In the genomic region with DNA sequence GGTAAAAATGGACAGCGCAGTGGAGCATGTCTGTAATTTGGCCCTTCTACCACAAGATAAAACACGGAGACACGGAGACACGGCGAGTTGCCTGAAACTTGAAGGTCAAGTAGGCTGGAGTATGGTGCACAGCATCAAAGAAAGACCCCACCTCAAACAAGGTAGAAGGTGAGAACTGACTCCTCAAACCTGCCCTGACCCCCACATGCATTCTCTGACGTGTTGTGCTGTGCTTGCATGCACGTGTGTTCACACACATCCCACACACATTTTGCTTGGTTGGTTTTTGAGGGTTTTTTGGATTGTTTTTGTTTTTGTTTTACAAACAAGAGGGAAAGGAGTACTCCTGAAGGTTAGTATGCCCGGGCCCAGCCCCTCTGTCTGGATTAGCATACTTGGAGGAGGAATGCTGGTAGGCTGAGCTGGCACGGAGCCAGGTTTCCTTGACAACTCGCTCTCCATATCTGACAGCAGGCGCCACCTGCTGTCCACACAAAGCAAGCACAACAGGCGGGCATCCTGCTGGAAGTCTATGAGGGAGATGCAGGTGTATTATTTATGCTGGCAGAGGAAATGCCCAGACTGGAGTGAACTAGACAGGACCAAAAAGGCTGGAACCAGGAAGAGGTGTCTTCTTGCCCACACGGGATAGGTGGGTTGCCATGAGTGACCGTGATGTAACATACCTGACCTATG, we compare ENCODE assay signal across 8 mouse cellular contexts. TPM values are rescaled to one million over a fixed set of nuclear protein-coding genes. Genes with fewer than 3 reads are reported as not detected.
DNase-seq lines count a peak whose midpoint lies in the region.

No protein-coding gene starts in this region.

- peak; percentile 81 for DNase-seq in MEL-GATA-1-ER (ENCODE audit: extremely low read depth, low read depth)
- DNase-seq in cerebellum, adult 8-10 months = peak; percentile 83
- peak; percentile 98 for DNase-seq in forelimb bud, embryonic 11.5 days (ENCODE audit: low read depth, low spot score)
- peak; percentile 95 for DNase-seq in heart, postnatal 4 days
- DNase-seq in layer of hippocampus, adult 18-20 months (ENCODE audit: low spot score in 2 of 2) = peak; percentile 90 to 99
- peak; percentile 83 to 90 for DNase-seq in lung, adult 18-20 months
- DNase-seq in ovary, adult 18-20 months (ENCODE audit: low spot score) = peak; percentile 82
- peak; percentile 62 to 64 for DNase-seq in thymus, adult 18-20 months

RNA-seq across cellular contexts. Expression of gene Asb17, which starts 37.8 kb away (rescaled TPM):
- not detected for total RNA-seq in heart, postnatal 4 days (2021)
- not detected for total RNA-seq in layer of hippocampus, adult 18-20 months (2021)

Comparison
In these comparisons a context has a peak if more than half of its experiments do, and no peak if none do; other contexts are left out.
1. Peak in every context shown above with its lines: DNase-seq.